Mouse (Mus musculus) gonadal fat pad, adult 2 months (tissue): ENCODE results near the gene Lbp. TPM values are rescaled to one million over a fixed set of nuclear protein-coding genes. Genes with fewer than 3 reads are reported as not detected.
A peak's percentile ranks its signal among the peaks of the same experiment; 100 is the strongest.

Source experiments
- DNase-seq: peaks from one replicate; pipeline ENCODE4 v3.0.0-alpha.2; 2012; ENCODE audit warnings: low read depth
- polyA plus RNA-seq: library from polyadenylated mRNA; depleted of rRNA; stranded (reverse); fragments of >200 nt; gene quantifications from 2 replicates; pipeline ENCODE4 v1.2.3, GENCODE M21; 2012; rRNA removed

The Lbp gene
- 177 and 360 TPM in 2 replicates for polyA plus RNA-seq

GRCm38 (mm10) chr2:158305948-158306695 is at the start of gene Lbp:
Gene Lbp, plus strand, starts transcription at chr2:158306493.
- peak; percentile 23 for DNase-seq

- no peak for DNase-seq
These were observed 49.4 kb upstream of the Lbp start for GRCm38 (mm10) chr2:158256894-158257293.

GRCm38 (mm10) chr2:158258005-158258418 is 48.3 kb upstream of the Lbp start, which contains the start of gene Bpi:
Gene Bpi, plus strand, starts transcription at chr2:158258094.
- DNase-seq, result no peak

GRCm38 (mm10) chr2:158258781-158259180 is 47.5 kb upstream of the Lbp start:
- no peak for DNase-seq

- DNase-seq, result no peak
These were observed 46.8 kb upstream of the Lbp start for GRCm38 (mm10) chr2:158259498-158259897.

- DNase-seq, result no peak
These were observed 41.4 kb upstream of the Lbp start for GRCm38 (mm10) chr2:158264877-158265276.

GRCm38 (mm10) chr2:158270017-158270416 is 36.3 kb upstream of the Lbp start:
- DNase-seq, result no peak

- no peak for DNase-seq
These were observed 32.6 kb upstream of the Lbp start for GRCm38 (mm10) chr2:158273646-158274045.

GRCm38 (mm10) chr2:158275349-158275748 is 30.9 kb upstream of the Lbp start:
- DNase-seq, result no peak

GRCm38 (mm10) chr2:158275811-158276210 is 30.5 kb upstream of the Lbp start:
- DNase-seq, result no peak

- DNase-seq, result no peak
These were observed 29.8 kb upstream of the Lbp start for GRCm38 (mm10) chr2:158276451-158276850.

- DNase-seq, result no peak
These were observed 29.4 kb upstream of the Lbp start for GRCm38 (mm10) chr2:158276878-158277277.

- no peak for DNase-seq
These were observed 26.6 kb upstream of the Lbp start for GRCm38 (mm10) chr2:158279656-158280055.

GRCm38 (mm10) chr2:158281497-158282205 is 24.6 kb upstream of the Lbp start:
- no peak for DNase-seq

GRCm38 (mm10) chr2:158283136-158283535 is 23.2 kb upstream of the Lbp start:
- DNase-seq, result no peak

GRCm38 (mm10) chr2:158283771-158284170 is 22.5 kb upstream of the Lbp start:
- DNase-seq, result no peak

- DNase-seq, result no peak
These were observed 21.7 kb upstream of the Lbp start for GRCm38 (mm10) chr2:158284571-158284970.

GRCm38 (mm10) chr2:158285655-158286054 is 20.6 kb upstream of the Lbp start:
- DNase-seq, result no peak

- no peak for DNase-seq
These were observed 10.6 kb upstream of the Lbp start for GRCm38 (mm10) chr2:158295700-158296099.

GRCm38 (mm10) chr2:158299203-158299602 is 7.1 kb upstream of the Lbp start:
- no peak for DNase-seq

- no peak for DNase-seq
These were observed 6.6 kb upstream of the Lbp start for GRCm38 (mm10) chr2:158299731-158300130.

- no peak for DNase-seq
These were observed 3.5 kb upstream of the Lbp start for GRCm38 (mm10) chr2:158302807-158303206.

GRCm38 (mm10) chr2:158306696-158307049 is 380 bp downstream of the Lbp start:
- no peak for DNase-seq
